Mouse (Mus musculus): ENCODE data around the gene Tax1bp1. TPM values are rescaled to one million over a fixed set of nuclear protein-coding genes. Genes with fewer than 3 reads are reported as not detected.

Tax1bp1 gene
- polyA plus RNA-seq, 1 experiment = 124 TPM

DNA sequence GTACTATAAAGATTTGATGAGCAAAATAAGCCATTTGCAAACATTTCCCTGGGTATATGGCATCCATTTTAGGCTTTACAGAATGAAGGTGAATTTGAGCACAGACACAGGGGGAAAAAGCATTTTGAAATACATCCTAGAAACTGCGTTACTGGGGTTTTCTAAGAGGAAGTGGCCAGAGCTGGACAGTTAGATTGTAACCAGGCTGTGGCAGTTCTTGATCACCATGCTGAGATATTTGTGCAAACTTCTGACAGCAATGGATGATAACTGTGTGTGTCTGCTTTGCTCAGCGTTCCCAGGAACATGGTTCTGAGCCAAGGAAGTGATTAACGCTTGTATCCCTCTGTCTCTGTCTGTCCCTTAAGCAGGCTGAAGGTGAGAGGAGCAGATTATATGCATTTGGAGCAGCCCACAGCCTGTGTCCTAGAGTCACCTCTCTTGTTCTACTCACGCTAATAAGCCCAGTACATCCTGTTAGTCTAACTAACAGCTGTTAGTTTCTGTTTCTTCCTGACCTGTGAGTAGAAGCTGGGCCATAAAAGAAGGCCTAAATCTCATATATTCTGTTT lies 15.5 kb upstream of the Tax1bp1 start:
- Histone ChIP-seq H3K4me1 (ENCODE audit: control insufficient read depth, insufficient read depth, low read length) (no peaks in the 10 kb centered on the region), H3K27ac (ENCODE audit: insufficient read depth, low read depth, low read length) (no peak overlapping the region), H3K4me3 (ENCODE audit: insufficient read depth, low read depth, low read length) (no peak overlapping the region)
- WGBS = 77% methylated on average over 4 of the region's 4 CpGs
- TF ChIP-seq POLR2A (IDR thresholded peaks at IDR 0.05; ENCODE audit: insufficient read depth, low read depth, low read length) (no peak), CTCF (IDR thresholded peaks at IDR 0.05; ENCODE audit: insufficient read depth, low read depth, low read length) (no peak)

DNA sequence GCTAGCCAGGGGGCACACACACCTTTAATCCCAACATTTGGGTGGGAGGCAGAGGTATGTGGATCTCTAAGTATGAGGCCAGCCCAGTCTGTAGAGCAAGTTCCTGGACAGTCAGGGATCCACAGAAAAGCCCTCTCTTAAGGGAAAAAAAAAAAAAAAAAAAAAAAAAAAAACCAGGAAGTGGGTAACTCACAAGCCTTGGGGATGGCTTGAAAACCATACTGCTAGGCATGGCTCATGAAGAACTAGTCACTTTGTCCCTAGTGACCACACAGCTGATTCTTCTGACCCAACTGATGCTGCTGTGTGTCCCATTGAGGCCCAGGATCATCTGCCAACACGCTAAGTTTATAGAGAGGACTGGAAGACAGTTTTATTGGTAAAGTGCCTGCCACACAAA lies 14.5 kb upstream of the Tax1bp1 start:
- Histone ChIP-seq H3K4me1 (ENCODE audit: control insufficient read depth, insufficient read depth, low read length) (no peaks in the 10 kb centered on the region), H3K4me3 (ENCODE audit: insufficient read depth, low read depth, low read length) (no peak overlapping the region), H3K27ac (ENCODE audit: insufficient read depth, low read depth, low read length) (no peak overlapping the region)
- 92% methylated on average over 1 of the region's 1 CpGs for WGBS
- TF ChIP-seq CTCF (IDR thresholded peaks at IDR 0.05; ENCODE audit: insufficient read depth, low read depth, low read length) (no peak), POLR2A (IDR thresholded peaks at IDR 0.05; ENCODE audit: insufficient read depth, low read depth, low read length) (no peak)

DNA sequence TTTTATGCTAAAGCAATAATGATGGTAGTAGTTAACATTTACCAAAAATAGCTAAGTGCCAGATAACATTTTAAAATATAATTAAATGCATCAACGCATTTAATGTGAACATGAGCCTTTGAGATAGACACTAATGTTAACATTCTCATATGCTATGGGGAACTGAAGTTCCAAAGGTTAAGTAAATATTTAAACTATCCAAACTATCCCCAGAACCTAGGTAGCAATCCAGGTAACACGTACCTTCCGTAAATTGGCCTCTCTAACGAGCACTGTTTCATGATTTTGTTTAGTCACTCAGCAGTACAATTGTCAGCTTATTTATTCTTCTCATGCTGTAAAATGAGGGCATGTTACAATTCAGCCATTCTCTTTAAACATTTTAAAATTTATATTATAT lies 13.6 kb upstream of the Tax1bp1 start:
- WGBS = 92% methylated on average over 4 of the region's 4 CpGs
- no peaks in the 10 kb centered on the region for H3K4me1 ChIP-seq (ENCODE audit: control insufficient read depth, insufficient read depth, low read length)
- no peak for TF ChIP-seq POLR2A (IDR thresholded peaks at IDR 0.05; ENCODE audit: insufficient read depth, low read depth, low read length)
- no peak for TF ChIP-seq CTCF (IDR thresholded peaks at IDR 0.05; ENCODE audit: insufficient read depth, low read depth, low read length)
- no peak overlapping the region for H3K27ac ChIP-seq (ENCODE audit: insufficient read depth, low read depth, low read length)
- no peak overlapping the region for H3K4me3 ChIP-seq (ENCODE audit: insufficient read depth, low read depth, low read length)

DNA sequence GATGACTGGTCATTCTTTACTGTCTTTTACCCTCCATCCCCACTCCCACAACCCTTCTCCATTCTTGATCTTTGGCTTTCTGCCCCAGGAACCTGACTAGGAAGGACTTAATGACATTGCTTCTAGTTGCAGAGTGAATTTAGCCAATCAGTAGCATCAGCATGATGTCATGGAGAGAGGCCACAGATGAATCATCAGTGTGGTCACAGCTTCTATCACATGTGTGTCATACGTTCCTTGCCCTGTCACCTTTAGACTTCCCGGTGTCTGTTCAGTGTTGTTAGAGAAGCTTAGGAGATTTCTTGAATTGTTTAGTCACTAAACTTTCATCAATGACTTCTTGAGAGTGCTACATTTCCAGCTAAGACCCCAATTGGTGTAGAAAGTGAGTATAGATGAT lies 10.3 kb upstream of the Tax1bp1 start:
- Histone ChIP-seq H3K27ac (ENCODE audit: insufficient read depth, low read depth, low read length) (no peak overlapping the region), H3K4me3 (ENCODE audit: insufficient read depth, low read depth, low read length) (no peak overlapping the region), H3K4me1 (ENCODE audit: control insufficient read depth, insufficient read depth, low read length) (no peaks in the 10 kb centered on the region)
- TF ChIP-seq POLR2A (IDR thresholded peaks at IDR 0.05; ENCODE audit: insufficient read depth, low read depth, low read length) = no peak
- no peak for TF ChIP-seq CTCF (IDR thresholded peaks at IDR 0.05; ENCODE audit: insufficient read depth, low read depth, low read length)
- 95% methylated on average over 2 of the region's 2 CpGs for WGBS

DNA sequence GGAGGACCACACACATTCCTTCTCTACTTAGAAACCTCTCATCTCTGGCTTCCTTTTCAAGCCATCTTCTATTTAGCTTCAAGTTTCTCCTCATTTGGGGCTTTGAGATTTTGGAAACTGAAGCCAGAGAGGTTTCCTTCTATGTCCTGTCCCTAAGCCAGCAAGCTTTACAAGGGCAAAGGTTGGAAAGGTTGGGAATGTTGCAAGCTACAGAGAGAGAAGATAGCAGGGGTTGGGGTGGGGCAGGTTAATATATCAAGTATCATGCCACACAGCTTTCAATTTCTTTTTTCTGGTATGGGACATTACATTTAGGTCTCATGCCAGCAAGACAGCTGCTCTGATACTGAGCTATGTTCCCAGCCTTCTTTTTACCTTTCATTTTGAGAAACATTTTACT lies 8.2 kb upstream of the Tax1bp1 start:
- TF ChIP-seq CTCF (IDR thresholded peaks at IDR 0.05; ENCODE audit: insufficient read depth, low read depth, low read length) (no peak), POLR2A (IDR thresholded peaks at IDR 0.05; ENCODE audit: insufficient read depth, low read depth, low read length) (no peak)
- H3K4me3 ChIP-seq (ENCODE audit: insufficient read depth, low read depth, low read length) = no peak overlapping the region
- H3K4me1 ChIP-seq (ENCODE audit: control insufficient read depth, insufficient read depth, low read length) = no peaks in the 10 kb centered on the region
- H3K27ac ChIP-seq (ENCODE audit: insufficient read depth, low read depth, low read length) = no peak overlapping the region

DNA sequence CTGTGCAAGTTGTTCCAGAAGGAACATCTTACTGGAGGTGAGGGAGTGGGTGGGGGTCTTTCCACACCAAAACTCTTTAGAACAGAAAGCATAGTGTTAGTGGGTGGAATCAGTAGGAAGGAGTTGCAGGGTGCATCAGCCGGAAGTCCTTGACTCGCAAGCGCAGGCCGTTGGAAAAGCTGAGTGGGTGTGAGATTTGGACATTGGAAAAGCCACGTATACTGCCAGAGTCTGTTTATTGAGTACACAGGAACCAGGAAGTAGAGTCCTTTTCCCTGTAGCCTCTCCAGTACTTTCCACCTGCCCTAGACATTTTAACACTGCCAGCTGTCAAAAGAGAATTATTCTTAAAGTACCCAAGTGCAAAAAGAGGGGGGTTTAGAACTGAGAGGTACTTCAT lies 5.7 kb upstream of the Tax1bp1 start:
- no peak for TF ChIP-seq CTCF (IDR thresholded peaks at IDR 0.05; ENCODE audit: insufficient read depth, low read depth, low read length)
- TF ChIP-seq POLR2A (IDR thresholded peaks at IDR 0.05; ENCODE audit: insufficient read depth, low read depth, low read length) = no peak
- WGBS = 89% methylated on average over 5 of the region's 5 CpGs
- Histone ChIP-seq H3K4me3 (ENCODE audit: insufficient read depth, low read depth, low read length) (no peak overlapping the region), H3K27ac (ENCODE audit: insufficient read depth, low read depth, low read length) (no peak overlapping the region), H3K4me1 (ENCODE audit: control insufficient read depth, insufficient read depth, low read length) (no peaks in the 10 kb centered on the region)

DNA sequence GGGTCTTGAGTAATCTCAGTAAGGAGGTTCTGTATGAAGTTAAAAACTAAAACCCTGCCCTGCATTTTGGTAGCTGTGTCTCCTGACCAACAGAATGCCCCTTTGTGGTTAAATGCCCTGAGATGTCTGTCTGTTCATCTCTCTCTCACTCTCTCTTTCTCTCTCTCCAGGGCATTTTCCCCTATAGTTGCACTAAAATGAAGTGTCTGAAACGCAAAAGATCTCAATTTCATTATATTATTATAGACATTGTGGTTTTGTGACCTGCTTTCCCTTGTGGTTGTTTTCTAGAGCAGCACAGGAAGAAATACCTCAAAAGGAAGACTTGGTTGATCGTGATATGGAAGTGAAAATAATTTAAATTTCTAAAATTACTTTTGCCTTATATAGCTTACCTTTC lies 966 bp upstream of the Tax1bp1 start:
- H3K27ac ChIP-seq (ENCODE audit: insufficient read depth, low read depth, low read length) = no peak overlapping the region
- H3K4me3 ChIP-seq (ENCODE audit: insufficient read depth, low read depth, low read length) = no peak overlapping the region
- no peak for TF ChIP-seq CTCF (IDR thresholded peaks at IDR 0.05; ENCODE audit: insufficient read depth, low read depth, low read length)
- TF ChIP-seq POLR2A (IDR thresholded peaks at IDR 0.05; ENCODE audit: insufficient read depth, low read depth, low read length) = no peak
- 83% methylated on average over 2 of the region's 2 CpGs for WGBS
- 0 out of 2 replicates have a peak, but pooled peaks cover 2% of the 10 kb centered on the region for H3K4me1 ChIP-seq (ENCODE audit: control insufficient read depth, insufficient read depth, low read length)

DNA sequence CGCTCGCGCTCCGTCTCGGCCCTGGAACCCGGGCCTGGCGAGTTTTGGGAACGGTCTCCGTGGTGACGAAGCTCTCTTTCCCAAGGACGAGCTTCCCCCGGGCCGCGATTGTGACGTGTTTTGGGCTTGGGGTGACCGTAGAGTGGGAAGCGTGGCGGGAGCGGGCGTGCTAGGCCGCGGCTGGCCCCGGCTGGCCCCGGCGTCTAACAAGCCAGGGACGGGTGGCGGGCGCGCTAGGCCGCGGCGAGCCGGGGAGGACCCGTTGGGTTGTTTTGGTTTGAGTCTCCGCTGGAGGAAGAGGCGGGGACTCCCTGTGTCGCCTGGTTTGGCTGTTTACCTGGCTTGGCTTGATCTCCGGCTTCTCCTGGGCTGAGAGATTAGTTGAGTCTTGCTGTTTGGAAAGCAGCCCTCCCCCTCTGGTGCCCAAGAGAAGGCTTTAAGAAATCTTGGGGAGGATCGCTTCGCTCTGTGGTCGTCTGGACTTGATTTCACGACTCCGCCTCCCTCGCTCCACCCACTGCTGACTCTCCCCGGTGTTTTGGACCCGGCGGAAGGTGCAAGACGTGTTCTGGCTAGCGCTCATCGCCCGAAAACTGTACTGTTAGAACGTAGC lies 474 bp downstream of the Tax1bp1 start:
- Histone ChIP-seq H3K27ac (ENCODE audit: insufficient read depth, low read depth, low read length) (peak overlapping the region; percentile 65), H3K4me1 (ENCODE audit: control insufficient read depth, insufficient read depth, low read length) (0 out of 2 replicates have a peak, but pooled peaks cover 2% of the 10 kb centered on the region), H3K4me3 (ENCODE audit: insufficient read depth, low read depth, low read length) (peak overlapping the region; percentile 67)
- WGBS = under 1% methylated on average over 52 of the region's 52 CpGs
- TF ChIP-seq CTCF (IDR thresholded peaks at IDR 0.05; ENCODE audit: insufficient read depth, low read depth, low read length) (no peak), POLR2A (IDR thresholded peaks at IDR 0.05; ENCODE audit: insufficient read depth, low read depth, low read length) (0 out of 2 replicates have a peak, but pooled peaks have one; percentile 2)

DNA sequence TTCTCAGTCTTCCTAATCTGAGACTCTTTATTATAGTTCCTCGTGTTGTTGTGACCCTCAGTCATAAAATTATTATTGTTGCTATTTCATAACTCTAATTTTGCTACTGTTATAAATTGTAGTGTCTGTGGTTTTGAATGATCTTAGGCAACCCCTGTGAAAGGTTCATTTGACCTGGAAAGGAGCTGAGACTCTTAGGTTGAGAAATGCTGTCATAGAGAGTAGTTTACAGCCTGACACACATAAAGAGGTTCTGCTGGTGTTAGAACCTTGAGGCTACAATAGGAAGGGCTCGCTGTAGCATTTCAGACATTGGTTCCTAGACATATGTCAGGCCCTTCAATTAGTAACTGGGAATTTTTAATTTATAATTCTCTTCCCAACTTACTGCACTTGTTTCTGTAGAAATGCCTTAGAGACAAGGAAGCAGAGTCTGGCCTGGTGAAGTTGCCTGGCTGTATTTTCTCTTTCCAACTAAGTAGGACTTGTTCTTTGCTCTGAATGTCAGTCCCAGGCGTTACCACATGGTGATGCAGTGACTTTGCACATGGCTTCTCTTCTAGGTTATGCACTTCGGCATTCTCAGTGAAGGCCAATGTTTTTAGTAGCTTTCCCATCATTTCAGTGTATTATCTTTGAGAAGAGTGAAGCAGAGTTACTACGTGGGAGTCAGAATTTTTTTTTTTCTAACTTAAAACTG lies 4.1 kb downstream of the Tax1bp1 start:
- TF ChIP-seq POLR2A (IDR thresholded peaks at IDR 0.05; ENCODE audit: insufficient read depth, low read depth, low read length) (no peak), CTCF (IDR thresholded peaks at IDR 0.05; ENCODE audit: insufficient read depth, low read depth, low read length) (no peak)
- H3K4me3 ChIP-seq (ENCODE audit: insufficient read depth, low read depth, low read length) = no peak overlapping the region
- no peak overlapping the region for H3K27ac ChIP-seq (ENCODE audit: insufficient read depth, low read depth, low read length)
- H3K4me1 ChIP-seq (ENCODE audit: control insufficient read depth, insufficient read depth, low read length) = 0 out of 2 replicates have a peak, but pooled peaks cover 2% of the 10 kb centered on the region
- 56% methylated on average over 5 of the region's 5 CpGs for WGBS

Data from olfactory bulb, adult 2 months (tissue).